Mouse (Mus musculus) lung, adult 10 weeks (tissue): Measurements from ENCODE around the gene Zfp212. TPM values are rescaled to one million over a fixed set of nuclear protein-coding genes. Genes with fewer than 3 reads are reported as not detected.

ENCODE experiments used
- polyA plus RNA-seq: library from polyadenylated mRNA; stranded (reverse); fragments of 350-450 nt; fragmentation: Illumina TruSeq; extraction: RNeasy Lipid Tissue Mini Kit (QIAGEN cat#74804); gene quantifications from one replicate; pipeline ENCODE4 v1.2.3, GENCODE M21; 2014; ENCODE audit warnings: low read depth, low replicate concordance; ENCODE audit not compliant: insufficient read depth

The Zfp212 gene
- polyA plus RNA-seq, result 10.7 TPM

DNA sequence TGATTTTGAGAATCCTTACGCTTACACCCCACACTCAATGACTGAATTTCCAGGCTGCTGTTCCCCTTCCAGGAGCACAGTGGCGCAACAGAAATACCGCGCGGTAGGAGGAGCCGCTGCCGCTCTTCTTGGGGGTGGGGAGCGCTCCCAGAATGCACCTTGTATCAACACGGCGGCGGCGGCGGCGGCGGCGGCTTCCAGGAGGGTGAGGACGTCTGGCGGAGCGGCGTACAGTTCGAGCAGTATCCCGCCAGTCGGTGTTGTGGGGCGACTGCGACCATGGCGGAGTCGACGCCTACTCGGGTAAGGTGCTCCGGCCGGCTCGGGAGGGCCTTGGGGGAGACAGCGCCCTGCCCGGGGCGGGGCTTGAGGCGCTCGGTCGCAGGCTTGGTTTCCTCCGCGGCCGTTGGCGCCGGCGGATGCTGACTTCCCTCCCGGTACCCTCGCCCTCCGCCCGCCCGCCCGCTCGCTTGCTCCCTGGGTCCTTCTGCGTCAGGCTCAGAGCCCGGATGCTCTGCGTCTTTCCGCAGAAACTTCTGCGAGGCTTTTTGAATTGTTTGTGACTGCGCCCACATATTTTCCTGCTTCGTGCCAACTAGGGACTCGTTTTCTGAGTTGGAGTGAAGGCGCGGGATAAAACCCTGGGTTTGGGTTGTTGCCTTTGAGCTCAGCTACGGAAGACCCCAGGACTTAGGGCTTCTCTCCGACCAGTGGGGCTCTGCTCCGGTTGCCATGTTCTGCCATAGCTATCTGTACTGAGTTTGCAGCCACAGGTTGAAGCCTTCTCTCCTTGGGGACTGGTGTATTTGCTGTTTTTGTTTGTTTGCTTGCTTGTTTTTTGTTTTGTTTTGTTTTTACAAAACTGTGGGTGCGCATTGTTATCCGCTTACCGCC is at the start of gene Zfp212:
TSS of gene Zfp212 (plus strand) at position 30 of the 894 bp plus-strand sequence.

DNA sequence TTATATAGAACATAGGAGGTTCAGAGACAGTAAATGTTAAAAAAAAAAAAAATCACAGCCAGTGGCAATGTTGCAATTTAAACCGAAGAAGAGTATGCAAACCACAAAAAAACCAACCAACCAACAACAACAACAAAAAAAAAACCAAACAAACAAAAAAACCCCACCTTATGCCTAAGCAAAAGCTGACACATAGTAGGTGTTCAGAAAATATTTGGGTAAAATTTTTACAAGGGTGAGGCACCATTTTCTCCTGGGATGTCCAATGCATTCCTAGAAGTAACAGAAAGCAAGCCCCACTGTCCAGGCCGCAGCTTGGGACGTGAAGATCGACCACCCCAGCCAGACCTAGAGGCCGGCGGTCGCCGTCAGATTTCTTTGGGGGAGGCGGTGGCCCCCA is 43.2 kb upstream of the Zfp212 start, which contains the start of gene Zfp282:
TSS of gene Zfp282 (plus strand) at position 147 of the 400 bp plus-strand sequence.

DNA sequence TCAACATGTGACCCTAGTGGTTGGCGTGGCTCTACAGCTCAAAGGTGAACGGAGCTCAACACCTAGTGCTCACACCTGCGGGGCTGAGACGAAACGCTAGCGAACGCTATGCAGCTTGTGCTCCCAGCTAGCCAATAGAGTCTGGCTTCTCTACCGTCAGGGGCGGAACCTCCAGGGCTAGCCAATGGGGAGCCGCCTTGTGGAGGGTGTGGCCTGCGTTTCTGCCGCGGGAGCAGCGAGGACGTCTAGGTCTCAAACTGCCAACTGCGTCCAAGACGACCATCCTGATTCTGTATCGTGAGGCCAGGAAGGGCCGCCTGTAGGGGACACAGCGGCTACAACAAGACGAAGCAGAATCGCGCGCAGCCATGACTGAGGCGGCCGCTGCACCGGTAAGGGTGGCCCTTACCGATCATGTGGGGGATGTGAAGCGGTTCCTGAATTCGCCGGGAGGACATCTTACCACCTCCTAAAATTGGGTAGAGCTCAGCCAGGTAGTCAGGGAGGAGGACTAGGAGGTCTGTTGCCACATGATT is 33.0 kb downstream of the Zfp212 start, which contains the start of gene Zfp956:
TSS of gene Zfp956 (plus strand) at position 200 of the 536 bp plus-strand sequence.

Other genes with a start within 250 kb of the Zfp212 start
- 62.2 TPM for gene Pdia4, start 107.0 kb upstream of the Zfp212 start, polyA plus RNA-seq
- gene Zfp786, start 89.6 kb upstream of the Zfp212 start, polyA plus RNA-seq, result 0.34 TPM
- gene Zfp398, start 84.8 kb upstream of the Zfp212 start, polyA plus RNA-seq, result 2.2 TPM
- 3.3 TPM for gene Zfp282, start 43.3 kb upstream of the Zfp212 start, polyA plus RNA-seq
- gene Zfp956, start 32.9 kb downstream of the Zfp212 start, polyA plus RNA-seq, result 3.2 TPM
- 9.3 TPM for gene Zfp777, start 128.4 kb downstream of the Zfp212 start, polyA plus RNA-seq
- 10.0 TPM for gene Zfp746, start 166.1 kb downstream of the Zfp212 start, polyA plus RNA-seq